Mouse (Mus musculus) B cell, adult 2 months (primary cell): ENCODE data around the gene Zfp658.

ENCODE experiments used
- DNase-seq, 2 experiments: peaks; one replicate each; pipeline ENCODE4 v3.0.0; 2022

Zfp658 gene

GRCm38 (mm10) chr7:43562006-43562633 is at the start of gene Zfp658:
Zfp658 (plus strand) TSS chr7:43562256.
- peak; percentile 81 to 84 for DNase-seq

GRCm38 (mm10) chr7:43512519-43512918 is 49.5 kb upstream of the Zfp658 start:
- no peak for DNase-seq

- no peak for DNase-seq
These were observed 47.0 kb upstream of the Zfp658 start for GRCm38 (mm10) chr7:43515076-43515475.

GRCm38 (mm10) chr7:43518341-43518740 is 43.7 kb upstream of the Zfp658 start:
- no peak for DNase-seq

- DNase-seq = no peak
These were observed 39.3 kb upstream of the Zfp658 start for GRCm38 (mm10) chr7:43522776-43523175.

- peak; percentile 13 to 31 for DNase-seq
These were observed 36.7 kb upstream of the Zfp658 start for GRCm38 (mm10) chr7:43525313-43525712.

- DNase-seq = no peak
These were observed 31.8 kb upstream of the Zfp658 start for GRCm38 (mm10) chr7:43530216-43530785.

GRCm38 (mm10) chr7:43532936-43533505 is 29.0 kb upstream of the Zfp658 start:
- peak; percentile 24 to 32 for DNase-seq

GRCm38 (mm10) chr7:43538524-43538923 is 23.5 kb upstream of the Zfp658 start:
- DNase-seq = no peak

- peak in 1 of 2 experiments; percentile 8 for DNase-seq
These were observed 17.7 kb upstream of the Zfp658 start, which contains the start of gene Cd33 for GRCm38 (mm10) chr7:43544225-43544977. Cd33 (minus strand) TSS chr7:43544428.

GRCm38 (mm10) chr7:43545656-43546545 is 16.2 kb upstream of the Zfp658 start:
- DNase-seq = no peak

GRCm38 (mm10) chr7:43547666-43548065 is 14.4 kb upstream of the Zfp658 start:
- no peak for DNase-seq

- no peak for DNase-seq
These were observed 13.8 kb upstream of the Zfp658 start for GRCm38 (mm10) chr7:43548206-43548605.

- DNase-seq = peak; percentile 53 to 60
These were observed 8.9 kb upstream of the Zfp658 start for GRCm38 (mm10) chr7:43553153-43553552.

GRCm38 (mm10) chr7:43554550-43554949 is 7.5 kb upstream of the Zfp658 start:
- DNase-seq = peak in 1 of 2 experiments; percentile 19

- DNase-seq = no peak
These were observed 6.7 kb upstream of the Zfp658 start for GRCm38 (mm10) chr7:43555351-43555750.

GRCm38 (mm10) chr7:43556901-43557300 is 5.2 kb upstream of the Zfp658 start:
- no peak for DNase-seq

- peak; percentile 72 to 76 for DNase-seq
These were observed 605 bp downstream of the Zfp658 start for GRCm38 (mm10) chr7:43562651-43563070.

GRCm38 (mm10) chr7:43563300-43563699 is 1.2 kb downstream of the Zfp658 start:
- no peak for DNase-seq

GRCm38 (mm10) chr7:43571216-43571615 is 9.2 kb downstream of the Zfp658 start:
- no peak for DNase-seq

- DNase-seq = peak; percentile 91 to 93
These were observed 17.6 kb downstream of the Zfp658 start, which contains the start of gene Zfp719 for GRCm38 (mm10) chr7:43579440-43580171. Zfp719 (plus strand) TSS chr7:43579610.

GRCm38 (mm10) chr7:43580526-43580925 is 18.5 kb downstream of the Zfp658 start:
- no peak for DNase-seq
